In the genomic region with DNA sequence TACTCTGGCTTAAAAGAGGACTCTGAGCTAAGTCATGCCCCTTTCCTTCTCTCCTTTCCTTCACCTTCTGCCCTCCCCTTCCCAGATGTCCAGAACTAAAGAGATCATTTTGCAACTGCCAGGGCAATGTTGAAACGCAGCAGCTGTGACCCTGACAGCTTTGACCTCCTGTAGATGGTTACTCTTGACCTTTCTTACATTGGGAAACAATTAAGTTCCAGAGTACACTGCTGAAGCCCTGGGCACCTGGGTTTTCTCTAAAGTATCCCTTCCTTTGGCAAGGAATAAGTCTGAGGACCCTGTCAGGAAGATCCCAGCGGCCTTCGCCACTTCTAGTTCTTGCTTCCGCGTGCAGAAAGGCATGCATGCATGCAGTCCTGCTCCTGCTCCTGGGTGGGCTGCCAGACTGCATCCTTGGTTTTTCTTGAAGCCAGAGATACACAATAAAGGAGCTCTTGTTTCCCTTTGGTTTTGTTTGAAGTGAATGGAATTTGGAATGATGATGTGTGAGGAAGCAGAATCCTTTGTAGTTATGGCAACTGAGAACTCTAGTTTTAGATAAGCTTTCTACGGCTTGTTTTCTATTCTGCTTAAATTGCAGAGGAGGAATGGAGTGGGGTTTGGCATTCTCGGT, we compare ENCODE assay signal across 12 mouse cellular contexts.
DNase-seq lines count a peak whose midpoint lies in the region; ATAC-seq and TF ChIP-seq lines count a peak whose summit lies in the region.
"Had no signal": no experiment of that assay in that cellular context is flagged by ENCODE, and none has a peak within 500 bp of the region (broad histone marks: within the 10 kb centered on the region; RNA-seq: fewer than 3 reads in every experiment).

No protein-coding gene starts in this region.

- 0 out of 2 replicates have a peak, but pooled peaks cover 7% of the 10 kb centered on the region for H3K4me1 ChIP-seq in kidney, postnatal 0 days (replicated peaks; ENCODE audit: insufficient read depth, low read length)
- H3K4me1 ChIP-seq in lung, embryonic 15.5 days, result peaks cover 13% of the 10 kb centered on the region

- no peaks in the 10 kb centered on the region for H3K27me3 ChIP-seq in kidney, postnatal 0 days (ENCODE audit: insufficient read depth, low read length)
- no peaks in the 10 kb centered on the region for H3K27me3 ChIP-seq in lung, embryonic 15.5 days
- H3K27me3 ChIP-seq: forebrain, embryonic 12.5 days had no signal

- peak; percentile 56 for DNase-seq in kidney, postnatal 0 days (ENCODE audit: low spot score)
- no peak for DNase-seq in kidney, postnatal 14 days
- DNase-seq in R1 (ENCODE audit: low read depth, low spot score), result peak; percentile 4
- DNase-seq in embryo, embryonic 10 days (ENCODE audit: low spot score), result peak; percentile 81
- no peak for DNase-seq in heart, postnatal 14 days
- no peak for DNase-seq in T-cell, adult 2 months (ENCODE audit: low spot score)
- DNase-seq: cerebellum, postnatal 10 days; heart, adult 11 months; liver had no signal

- intact Hi-C loops in heart, postnatal 14 days (cut with DNase I), result no loop called here

- no peak overlapping the region for H3K4me3 ChIP-seq in kidney, postnatal 0 days (replicated peaks; ENCODE audit: low read depth, low read length)
- no peak overlapping the region for H3K4me3 ChIP-seq in lung, embryonic 15.5 days
- H3K4me3 ChIP-seq: forebrain, embryonic 12.5 days had no signal

- H3K27ac ChIP-seq in kidney, postnatal 0 days, result no peak overlapping the region
- peak overlapping the region; percentile 4; the same call in 1 of the 2 replicates for H3K27ac ChIP-seq in lung, embryonic 15.5 days
- H3K27ac ChIP-seq: forebrain, embryonic 12.5 days had no signal

- H3K36me3 ChIP-seq in kidney, postnatal 0 days (ENCODE audit: insufficient read depth, low read length), result no peaks in the 10 kb centered on the region
- H3K36me3 ChIP-seq in lung, embryonic 15.5 days, result no peaks in the 10 kb centered on the region

- H3K9me3 ChIP-seq in kidney, postnatal 0 days (replicated peaks; ENCODE audit: low read length), result no peaks in the 10 kb centered on the region
- no peaks in the 10 kb centered on the region for H3K9me3 ChIP-seq in lung, embryonic 15.5 days
- H3K9me3 ChIP-seq: forebrain, embryonic 12.5 days had no signal

- no peak overlapping the region for H3K9ac ChIP-seq in kidney, postnatal 0 days (ENCODE audit: low read depth, low read length)
- H3K9ac ChIP-seq in lung, embryonic 15.5 days, result no peak overlapping the region
- H3K9ac ChIP-seq: forebrain, embryonic 12.5 days had no signal

- TF ChIP-seq CTCF in kidney, postnatal 0 days (IDR thresholded peaks at IDR 0.05; ENCODE audit: low read depth), result no peak

- no peak for ATAC-seq in kidney, postnatal 0 days (replicated peaks; ENCODE audit: low FRiP score, low read depth)
- ATAC-seq in lung, embryonic 15.5 days (ENCODE audit: borderline replicate concordance, extremely low read depth, low FRiP score, low TSS enrichment), result peak; percentile 55; the same call in 1 of the 2 replicates
- ATAC-seq: activated CD4-positive, CD25-positive, alpha-beta regulatory T cell, adult 4 months had no signal

- 40% methylated on average over 7 of the region's 7 CpGs for WGBS in kidney, postnatal 0 days
- WGBS in lung, embryonic 15.5 days, result 11% methylated on average over 7 of the region's 7 CpGs

- no peak overlapping the region for H3K4me2 ChIP-seq in kidney, postnatal 0 days (ENCODE audit: low read length)
- H3K4me2 ChIP-seq in lung, embryonic 15.5 days, result no peak overlapping the region
- H3K4me2 ChIP-seq: forebrain, embryonic 12.5 days had no signal

Comparison
In these comparisons a context has a peak if more than half of its experiments do, and no peak if none do; other contexts are left out.
1. DNase-seq: peak in kidney, postnatal 0 days (single experiment), R1 (single experiment) and embryo, embryonic 10 days (single experiment); none in kidney, postnatal 14 days (single experiment), heart, postnatal 14 days (0 of 2) and T-cell, adult 2 months (single experiment).